Mouse (Mus musculus): ENCODE measurements around the gene Gm11127.

DNA sequence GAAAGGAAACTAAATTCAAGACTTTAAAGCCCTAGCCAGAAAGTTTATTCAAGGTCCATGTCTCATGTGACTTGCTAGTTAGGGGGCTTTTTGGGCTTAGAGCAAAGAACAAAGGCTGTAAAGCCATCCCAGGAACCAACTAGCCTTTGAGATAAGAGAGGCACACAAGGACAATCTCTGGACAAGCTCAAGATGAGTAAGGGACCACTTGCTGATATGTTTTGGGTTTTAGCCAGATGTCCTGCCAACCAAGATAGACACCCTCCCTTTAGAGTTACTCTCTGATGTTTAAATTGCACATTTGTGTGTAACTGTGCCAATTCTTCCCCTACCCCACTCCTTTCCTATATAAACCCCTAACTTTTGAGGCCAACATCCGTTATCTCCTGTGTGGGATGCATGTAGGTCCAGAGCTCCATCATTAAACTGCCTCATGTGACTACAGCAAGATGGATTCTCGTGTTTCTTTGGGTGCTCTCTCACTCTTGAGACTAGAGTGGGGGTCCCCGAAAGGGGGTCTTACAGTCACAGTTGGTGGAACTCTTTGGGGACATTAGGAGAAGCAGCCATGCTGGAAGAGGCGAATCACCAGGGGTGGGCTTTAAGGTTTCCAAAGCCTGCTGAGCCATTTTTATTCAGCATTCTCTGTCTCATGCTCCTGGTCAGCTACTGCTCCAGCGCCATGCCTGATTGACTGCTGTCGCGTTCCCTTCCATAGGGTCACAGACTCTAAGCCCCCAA lies 29.1 kb downstream of the Gm11127 start:
- TF ChIP-seq CTCF (IDR thresholded peaks at IDR 0.05; ENCODE audit: borderline replicate concordance, insufficient read depth, low read depth, low read length) = no peak
- no peak for TF ChIP-seq POLR2A (IDR thresholded peaks at IDR 0.05; ENCODE audit: borderline replicate concordance, insufficient read depth, low read length)
